Mouse (Mus musculus) E14TG2a.4 (cell line): ENCODE results near the gene Elf3.

Experiments
- H3K27me3 ChIP-seq: 2 replicates; pipeline ENCODE4 v1.6.1; 2014; ENCODE audit warnings: low read length, control low read depth; ENCODE audit not compliant: insufficient read depth
- H3K36me3 ChIP-seq: 2 replicates; pipeline ENCODE4 v1.6.1; 2014; ENCODE audit warnings: low read length, control low read depth; ENCODE audit not compliant: insufficient read depth
- H3K4me1 ChIP-seq: replicated peaks from 2 replicates; pipeline ENCODE4 v1.6.1; 2014; ENCODE audit warnings: low read depth, low read length, control low read depth
- H3K4me3 ChIP-seq: replicated peaks from 2 replicates; pipeline ENCODE4 v1.5.1; 2014; ENCODE audit warnings: mild to moderate bottlenecking, low read length
- H3K9me3 ChIP-seq: 2 replicates; pipeline ENCODE4 v1.6.1; 2014; ENCODE audit warnings: low read length, control low read depth
- CTCF ChIP-seq: conservative IDR thresholded peaks from 2 replicates; pipeline ENCODE4 v1.5.1; 2014; ENCODE audit warnings: low read length
- NANOG ChIP-seq: IDR thresholded peaks from 2 replicates; pipeline ENCODE4 v1.6.1; 2014; ENCODE audit warnings: borderline replicate concordance, low read length, mixed read lengths
- POU5F1 ChIP-seq: IDR thresholded peaks from 2 replicates; pipeline ENCODE4 v1.6.1; 2014; ENCODE audit warnings: low read length, borderline replicate concordance

The Elf3 gene

GRCm38 (mm10) chr1:135227339-135227950, 30.9 kb downstream of the Elf3 start:
- H3K4me1 ChIP-seq: peaks cover 2% of the 10 kb centered on the region; the same call in 1 of the 2 replicates
- no peaks in the 10 kb centered on the region for H3K9me3 ChIP-seq
- TF ChIP-seq NANOG (no peak), POU5F1 (no peak), CTCF (no peak)
- 0 out of 2 replicates have a peak, but pooled peaks cover 4% of the 10 kb centered on the region for H3K27me3 ChIP-seq
- no peak overlapping the region for H3K4me3 ChIP-seq
- no peaks in the 10 kb centered on the region for H3K36me3 ChIP-seq

- H3K36me3 ChIP-seq: no peaks in the 10 kb centered on the region
- H3K9me3 ChIP-seq: no peaks in the 10 kb centered on the region
- H3K4me3 ChIP-seq: no peak overlapping the region
- 0 out of 2 replicates have a peak, but pooled peaks cover 4% of the 10 kb centered on the region for H3K27me3 ChIP-seq
- TF ChIP-seq NANOG: no peak
- no peak for TF ChIP-seq POU5F1
- no peak for TF ChIP-seq CTCF
- peaks cover 2% of the 10 kb centered on the region; the same call in 1 of the 2 replicates for H3K4me1 ChIP-seq
Observed at GRCm38 (mm10) chr1:135224981-135225604, 33.3 kb downstream of the Elf3 start.

- Histone ChIP-seq H3K27me3 (0 out of 2 replicates have a peak, but pooled peaks cover 4% of the 10 kb centered on the region), H3K36me3 (no peaks in the 10 kb centered on the region), H3K9me3 (no peaks in the 10 kb centered on the region), H3K4me3 (no peak overlapping the region), H3K4me1 (peaks cover 10% of the 10 kb centered on the region; the same call in 1 of the 2 replicates)
- no peak for TF ChIP-seq NANOG
- TF ChIP-seq CTCF: no peak
- TF ChIP-seq POU5F1: no peak
Observed at GRCm38 (mm10) chr1:135224147-135224546, 34.2 kb downstream of the Elf3 start.

- Histone ChIP-seq H3K9me3 (no peaks in the 10 kb centered on the region), H3K4me1 (peaks cover 57% of the 10 kb centered on the region), H3K36me3 (no peaks in the 10 kb centered on the region), H3K4me3 (peak overlapping the region; percentile 21), H3K27me3 (no peaks in the 10 kb centered on the region)
- TF ChIP-seq POU5F1 (no peak), CTCF (no peak), NANOG (no peak)
Observed at GRCm38 (mm10) chr1:135217607-135218233, 40.6 kb downstream of the Elf3 start.

- no peaks in the 10 kb centered on the region for H3K9me3 ChIP-seq
- H3K4me3 ChIP-seq: no peak overlapping the region
- H3K4me1 ChIP-seq: peaks cover 63% of the 10 kb centered on the region
- no peak for TF ChIP-seq POU5F1
- no peak for TF ChIP-seq NANOG
- TF ChIP-seq CTCF: no peak
- H3K36me3 ChIP-seq: no peaks in the 10 kb centered on the region
- H3K27me3 ChIP-seq: no peaks in the 10 kb centered on the region
Observed at GRCm38 (mm10) chr1:135213772-135214640, 44.4 kb downstream of the Elf3 start.

- H3K36me3 ChIP-seq: no peaks in the 10 kb centered on the region
- H3K4me3 ChIP-seq: no peak overlapping the region
- no peaks in the 10 kb centered on the region for H3K9me3 ChIP-seq
- peaks cover 58% of the 10 kb centered on the region for H3K4me1 ChIP-seq
- no peaks in the 10 kb centered on the region for H3K27me3 ChIP-seq
- TF ChIP-seq POU5F1: no peak
- no peak for TF ChIP-seq CTCF
- TF ChIP-seq NANOG: no peak
Observed at GRCm38 (mm10) chr1:135210421-135210820, 47.9 kb downstream of the Elf3 start.

GRCm38 (mm10) chr1:135208716-135209115, 49.7 kb downstream of the Elf3 start:
- TF ChIP-seq NANOG (no peak), CTCF (no peak), POU5F1 (no peak)
- no peaks in the 10 kb centered on the region for H3K9me3 ChIP-seq
- H3K4me1 ChIP-seq: peaks cover 59% of the 10 kb centered on the region
- no peaks in the 10 kb centered on the region for H3K36me3 ChIP-seq
- no peak overlapping the region for H3K4me3 ChIP-seq
- no peaks in the 10 kb centered on the region for H3K27me3 ChIP-seq
